Mouse (Mus musculus) brain, embryonic 14.5 days (tissue): ENCODE results near the gene Sytl1.

ENCODE experiments used
- CTCF ChIP-seq: fragments of 200-500 bp; IDR thresholded peaks from 2 replicates; pipeline ENCODE4 v1.5.1; 2012; ENCODE audit warnings: inconsistent platforms, mild to moderate bottlenecking, moderate library complexity, borderline replicate concordance; ENCODE audit not compliant: insufficient read depth, insufficient read length; ENCODE audit errors: extremely low read depth
- POLR2A ChIP-seq: fragments of 200-500 bp; IDR thresholded peaks from 2 replicates; pipeline ENCODE4 v1.6.1; 2012; ENCODE audit warnings: mild to moderate bottlenecking, inconsistent platforms, borderline replicate concordance; ENCODE audit not compliant: poor library complexity, insufficient read depth, insufficient read length, severe bottlenecking; ENCODE audit errors: extremely low read depth

- TF ChIP-seq POLR2A (no peak), CTCF (no peak)
Observed at GRCm38 (mm10) chr4:133210788-133211390, 52.0 kb downstream of the Sytl1 start.
